Mouse (Mus musculus): ENCODE data around the gene Hyal4. TPM values are rescaled to one million over a fixed set of nuclear protein-coding genes. Genes with fewer than 3 reads are reported as not detected.

Hyal4 gene
- not detected for total RNA-seq (2023)

GRCm38 (mm10) chr6:24748029-24748428 lies at the start of gene Hyal4:
Gene Hyal4 (plus strand): TSS chr6:24748329.

GRCm38 (mm10) chr6:24732945-24733344 lies 15.2 kb upstream of the Hyal4 start, which contains the start of gene Hyal6:
Gene Hyal6 (plus strand): TSS chr6:24733245.

DNA sequence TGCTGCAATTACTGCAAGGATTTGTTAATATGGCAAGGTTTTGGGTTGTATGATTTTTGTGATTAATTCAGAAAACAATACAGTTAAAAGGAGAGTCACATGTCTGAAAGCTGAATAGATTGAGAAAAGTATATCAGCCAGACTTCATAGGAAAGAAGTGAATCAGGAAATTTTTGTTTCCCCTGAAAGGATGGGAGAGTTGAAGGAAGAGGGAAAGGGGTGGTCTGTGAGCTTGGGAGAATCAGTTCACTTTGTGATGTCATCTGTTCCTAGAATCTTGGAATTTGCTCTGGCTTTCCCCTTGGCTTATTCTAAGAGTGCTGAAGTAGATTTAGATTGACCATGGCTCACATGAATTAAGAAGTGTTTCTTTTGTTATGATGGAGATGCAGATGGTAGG lies 42.8 kb downstream of the Hyal4 start, which contains the start of gene Spam1:
TSS of gene Spam1 (plus strand) at position 301 of the 400 bp plus-strand sequence.

Other genes with a start within 250 kb of the Hyal4 start
- gene Iqub, start 233.3 kb upstream of the Hyal4 start, total RNA-seq (2023) = not detected
- 10 to 100 TPM; 41.8 to 48.9 TPM for gene Ndufa5, start 220.3 kb upstream of the Hyal4 start, total RNA-seq (2023)
- gene Asb15, start 220.2 kb upstream of the Hyal4 start, total RNA-seq (2023) = not detected
- not detected for gene Lmod2, start 150.6 kb upstream of the Hyal4 start, total RNA-seq (2023)
- 10 to 100 TPM; 32.8 to 37.7 TPM for gene Wasl, start 83.3 kb upstream of the Hyal4 start, total RNA-seq (2023)
- gene Hyal6, start 15.1 kb upstream of the Hyal4 start, total RNA-seq (2023) = not detected
- gene Spam1, start 42.9 kb downstream of the Hyal4 start, total RNA-seq (2023) = not detected
- not detected for gene Hyal5, start 109.7 kb downstream of the Hyal4 start, total RNA-seq (2023)
- under 1 TPM; 0.63 to 0.82 TPM for gene Tmem229a, start 208.0 kb downstream of the Hyal4 start, total RNA-seq (2023)

All from monocyte, adult 59 days (primary cell).